Mouse (Mus musculus): ENCODE measurements around the gene Olfr1333.
"Not testable (repeated sequence)": the region's sequence is repeated elsewhere in the genome, so short reads cannot be mapped to it uniquely, and the experiment has no call there.

Olfr1333 gene

DNA sequence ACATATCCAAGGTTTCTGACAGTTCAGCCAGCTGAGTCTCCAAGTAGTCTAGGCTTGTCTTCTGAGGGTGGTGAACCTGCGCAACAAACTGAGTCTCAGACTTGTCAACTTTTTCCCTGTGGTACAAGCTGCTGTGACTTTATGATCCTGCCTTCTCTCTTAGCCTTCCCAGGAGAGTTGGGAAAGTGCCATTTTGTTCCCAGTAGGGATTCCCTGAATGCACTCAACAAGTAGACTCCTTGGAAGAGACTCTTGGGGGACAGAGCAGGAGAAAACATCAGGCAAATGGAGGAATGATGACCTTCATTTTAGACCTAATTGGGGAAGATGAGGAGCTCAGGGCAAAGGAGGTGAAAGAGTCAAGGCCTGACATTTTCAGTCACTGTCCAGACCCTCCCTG, at the start of gene Olfr1333:
Olfr1333 (minus strand) TSS at position 101 of the 400 bp plus-strand sequence.
- DNase-seq (ENCODE audit: low spot score): no peak

GRCm38 (mm10) chr4:118867566-118867965, 31.5 kb upstream of the Olfr1333 start:
- DNase-seq (ENCODE audit: low spot score): no peak

DNA sequence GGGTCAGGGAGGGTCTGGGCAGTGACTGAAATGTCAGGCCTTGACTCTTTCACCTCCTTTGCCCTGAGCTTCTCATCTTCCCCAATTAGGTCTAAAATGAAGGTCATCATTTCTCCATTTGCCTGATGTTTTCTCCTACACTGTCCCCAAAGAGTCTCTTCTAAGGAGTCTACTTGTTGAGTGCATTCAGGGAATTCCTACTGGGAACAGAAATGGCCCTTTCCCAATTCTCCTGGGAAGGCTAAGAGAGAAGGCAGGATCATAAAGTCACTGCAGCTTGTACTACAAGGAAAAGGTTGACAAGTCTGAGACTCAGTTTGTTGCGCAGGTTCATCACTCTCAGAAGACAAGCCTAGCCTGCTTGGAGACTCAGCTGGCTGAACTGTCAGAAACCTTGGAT, 28.3 kb upstream of the Olfr1333 start, which contains the start of gene Olfr1331:
Olfr1331 (plus strand) TSS at position 301 of the 400 bp plus-strand sequence.
- DNase-seq (ENCODE audit: low spot score): no peak

GRCm38 (mm10) chr4:118862704-118863103, 26.6 kb upstream of the Olfr1333 start:
- no peak for DNase-seq (ENCODE audit: low spot score)

DNA sequence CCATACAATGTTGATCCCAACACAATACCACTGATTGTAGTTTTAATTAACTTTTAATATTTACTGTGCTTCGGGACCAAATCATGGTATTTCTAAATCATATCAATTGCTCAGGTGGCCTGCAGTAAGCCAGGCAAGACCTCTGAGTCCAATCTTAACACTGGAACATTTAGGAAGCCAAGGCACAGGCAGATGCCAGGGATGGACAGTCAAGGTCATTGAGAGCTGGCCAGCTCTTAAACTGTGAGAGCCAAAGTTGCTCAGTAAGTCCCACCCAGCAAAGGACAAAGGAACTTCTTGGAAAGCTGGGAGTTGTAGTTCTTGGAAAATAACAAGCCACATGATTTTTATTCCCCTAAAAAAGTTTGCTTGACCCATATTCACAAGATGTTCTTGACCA, 25.7 kb upstream of the Olfr1333 start:
- no peak for DNase-seq (ENCODE audit: low spot score)

DNA sequence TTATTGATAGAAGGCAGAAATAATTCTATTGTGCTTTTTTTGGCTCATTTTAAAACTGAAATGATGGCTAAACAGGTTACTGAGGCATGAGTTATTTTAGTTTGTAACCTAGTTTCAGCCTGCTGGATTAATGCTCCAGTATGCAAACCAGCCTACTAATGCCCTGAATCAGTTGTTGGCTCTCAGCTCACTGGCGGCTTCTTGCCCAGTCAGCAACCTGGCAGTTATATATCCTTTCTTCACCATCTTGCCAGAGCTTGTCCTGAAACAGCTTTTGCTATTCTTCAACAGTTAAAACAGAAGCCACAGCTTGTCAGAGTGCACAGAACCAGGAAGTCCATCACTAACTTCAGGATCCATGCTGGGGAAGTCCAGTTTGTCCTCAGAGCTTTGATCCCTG, 17.2 kb downstream of the Olfr1333 start:
- no peak for DNase-seq (ENCODE audit: low spot score)

DNA sequence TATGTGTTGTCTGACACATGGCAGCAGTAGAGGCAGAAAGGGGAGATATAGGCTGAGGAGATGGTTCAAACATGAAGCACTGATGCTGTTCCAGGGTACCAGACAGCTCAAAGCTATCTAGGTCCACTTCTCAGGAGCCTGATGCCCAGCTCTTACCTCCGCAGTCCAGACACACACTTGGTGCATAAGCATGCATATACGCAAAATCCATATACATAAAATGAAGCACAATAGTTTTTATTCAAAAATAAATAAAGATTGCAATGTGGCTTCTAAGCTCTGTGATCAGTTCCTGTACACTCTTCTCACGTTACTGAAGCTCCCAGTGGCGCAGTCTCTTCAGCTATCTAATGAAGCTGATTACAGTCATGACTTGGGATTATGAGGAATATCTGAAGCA, 26.2 kb downstream of the Olfr1333 start, which contains the start of gene Olfr1335:
Olfr1335 (minus strand) TSS at position 101 of the 400 bp plus-strand sequence.
- no peak for DNase-seq (ENCODE audit: low spot score)

- DNase-seq (ENCODE audit: low spot score): not testable (repeated sequence)
Observed at GRCm38 (mm10) chr4:118792796-118793195, 43.3 kb downstream of the Olfr1333 start.

DNA sequence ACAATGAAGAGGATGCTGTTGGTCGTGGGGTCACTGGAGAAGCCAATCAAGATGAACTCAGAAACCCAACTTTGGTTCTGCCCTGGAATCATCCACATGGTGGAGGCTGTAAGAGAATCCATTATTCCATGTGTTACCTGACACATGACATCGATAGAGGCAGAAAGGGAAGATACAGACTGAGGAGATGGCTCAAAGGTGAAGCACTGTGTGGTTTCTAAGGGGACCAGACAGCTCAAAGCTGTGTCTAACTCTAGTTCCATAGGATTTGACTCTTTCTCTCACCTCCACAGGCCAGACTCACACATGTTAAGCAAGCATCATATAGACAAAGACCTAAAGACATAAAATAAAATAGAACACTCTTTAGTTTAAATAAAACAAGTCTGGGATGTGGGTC, 53.6 kb downstream of the Olfr1333 start, which contains the start of gene Olfr1337:
Olfr1337 (minus strand) TSS at position 101 of the 400 bp plus-strand sequence.
- DNase-seq (ENCODE audit: low spot score): no peak

Measured in testis, postnatal 10 days (tissue).